Mouse (Mus musculus): ENCODE data around the gene Myo16. TPM values are rescaled to one million over a fixed set of nuclear protein-coding genes. Genes with fewer than 3 reads are reported as not detected.

Gene Myo16
- polyA plus RNA-seq, 1 experiment, result 0.12 TPM

- no peaks in the 10 kb centered on the region for H3K4me1 ChIP-seq (ENCODE audit: control insufficient read depth, insufficient read depth, low read length)
- H3K27ac ChIP-seq (ENCODE audit: insufficient read depth, low read length), result no peak overlapping the region
- H3K4me3 ChIP-seq (ENCODE audit: insufficient read depth, low read length), result no peak overlapping the region
- TF ChIP-seq POLR2A (IDR thresholded peaks at IDR 0.05; ENCODE audit: low read depth, low read length), result no peak
- TF ChIP-seq CTCF (IDR thresholded peaks at IDR 0.05; ENCODE audit: borderline replicate concordance, insufficient read depth, low read length), result no peak
These were observed 346.1 kb downstream of the Myo16 start for GRCm38 (mm10) chr8:10499846-10500245.

DNA sequence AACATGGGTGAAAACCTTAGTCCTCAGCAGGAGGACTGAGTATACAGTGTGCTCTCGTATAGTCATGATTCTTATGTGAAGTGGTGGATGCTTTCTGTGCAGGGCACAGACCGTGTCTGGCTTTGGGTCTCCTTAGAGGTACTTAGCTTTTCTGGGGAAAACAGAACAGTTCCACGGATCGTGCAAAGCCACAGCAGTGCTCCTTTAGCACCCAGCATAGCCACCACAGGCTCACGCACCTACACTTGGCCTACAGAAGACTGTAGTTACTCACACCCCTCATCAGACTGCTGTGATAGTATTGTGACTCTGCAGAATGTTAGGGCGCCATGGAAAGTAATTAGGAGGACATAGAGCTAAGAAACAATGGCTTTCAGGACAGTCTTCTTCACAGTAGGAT, 346.8 kb downstream of the Myo16 start:
- H3K4me1 ChIP-seq (ENCODE audit: control insufficient read depth, insufficient read depth, low read length), result no peaks in the 10 kb centered on the region
- TF ChIP-seq CTCF (IDR thresholded peaks at IDR 0.05; ENCODE audit: borderline replicate concordance, insufficient read depth, low read length), result no peak
- TF ChIP-seq POLR2A (IDR thresholded peaks at IDR 0.05; ENCODE audit: low read depth, low read length), result no peak

GRCm38 (mm10) chr8:10501750-10502149, 348.0 kb downstream of the Myo16 start:
- Histone ChIP-seq H3K4me3 (ENCODE audit: insufficient read depth, low read length) (no peak overlapping the region), H3K4me1 (ENCODE audit: control insufficient read depth, insufficient read depth, low read length) (no peaks in the 10 kb centered on the region), H3K27ac (ENCODE audit: insufficient read depth, low read length) (no peak overlapping the region)
- TF ChIP-seq POLR2A (IDR thresholded peaks at IDR 0.05; ENCODE audit: low read depth, low read length) (no peak), CTCF (IDR thresholded peaks at IDR 0.05; ENCODE audit: borderline replicate concordance, insufficient read depth, low read length) (no peak)

More for the DNA sequence above, 346.8 kb downstream of the Myo16 start:
- Histone ChIP-seq H3K27ac (ENCODE audit: insufficient read depth, low read length) (no peak overlapping the region), H3K4me3 (ENCODE audit: insufficient read depth, low read length) (no peak overlapping the region)

DNA sequence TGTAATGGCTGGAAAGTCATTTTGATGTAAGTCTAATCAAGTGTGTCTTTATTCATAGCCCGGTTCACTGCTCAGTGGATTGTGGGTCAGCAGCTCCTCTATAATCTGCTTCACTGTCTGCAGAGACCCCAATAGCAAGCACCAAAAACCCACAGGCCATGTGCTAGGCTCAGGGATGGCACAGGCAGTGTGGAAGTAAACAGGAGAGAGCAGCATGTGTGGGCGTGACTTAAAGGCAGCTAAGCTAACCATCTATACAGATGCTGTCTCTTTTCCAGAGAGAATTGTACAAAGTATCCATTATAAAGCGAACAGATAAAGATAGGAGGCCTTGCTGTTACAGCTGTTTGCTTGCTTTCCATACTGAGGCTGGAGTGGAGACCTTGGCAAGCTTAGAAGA, 358.4 kb downstream of the Myo16 start:
- Histone ChIP-seq H3K4me3 (ENCODE audit: insufficient read depth, low read length) (no peak overlapping the region), H3K4me1 (ENCODE audit: control insufficient read depth, insufficient read depth, low read length) (no peaks in the 10 kb centered on the region), H3K27ac (ENCODE audit: insufficient read depth, low read length) (no peak overlapping the region)
- no peak for TF ChIP-seq CTCF (IDR thresholded peaks at IDR 0.05; ENCODE audit: borderline replicate concordance, insufficient read depth, low read length)
- no peak for TF ChIP-seq POLR2A (IDR thresholded peaks at IDR 0.05; ENCODE audit: low read depth, low read length)

DNA sequence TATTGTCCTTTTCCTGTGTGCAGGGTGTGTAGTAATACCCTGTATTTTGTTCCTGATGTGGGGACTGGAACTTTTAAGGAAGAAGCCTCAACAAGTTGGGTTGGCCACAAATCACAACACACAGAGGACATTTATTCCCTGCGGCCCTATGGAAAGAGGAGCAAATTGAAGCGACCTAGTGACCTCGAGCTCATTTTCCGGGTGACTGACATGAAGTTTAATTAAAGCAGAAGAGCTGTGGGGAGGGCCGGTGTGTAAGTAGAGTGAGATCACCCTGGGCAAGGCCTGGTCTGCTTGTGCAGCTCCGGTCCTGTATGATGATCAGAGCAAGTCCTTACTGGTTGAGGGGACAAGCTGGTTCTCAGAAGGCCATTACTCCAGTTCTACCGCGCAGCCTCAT, 363.7 kb downstream of the Myo16 start:
- Histone ChIP-seq H3K4me1 (ENCODE audit: control insufficient read depth, insufficient read depth, low read length) (no peaks in the 10 kb centered on the region), H3K27ac (ENCODE audit: insufficient read depth, low read length) (no peak overlapping the region), H3K4me3 (ENCODE audit: insufficient read depth, low read length) (no peak overlapping the region)
- TF ChIP-seq CTCF (IDR thresholded peaks at IDR 0.05; ENCODE audit: borderline replicate concordance, insufficient read depth, low read length) (no peak), POLR2A (IDR thresholded peaks at IDR 0.05; ENCODE audit: low read depth, low read length) (no peak)

- no peaks in the 10 kb centered on the region for H3K4me1 ChIP-seq (ENCODE audit: control insufficient read depth, insufficient read depth, low read length)
- no peak overlapping the region for H3K4me3 ChIP-seq (ENCODE audit: insufficient read depth, low read length)
- no peak for TF ChIP-seq POLR2A (IDR thresholded peaks at IDR 0.05; ENCODE audit: low read depth, low read length)
- TF ChIP-seq CTCF (IDR thresholded peaks at IDR 0.05; ENCODE audit: borderline replicate concordance, insufficient read depth, low read length), result no peak
- H3K27ac ChIP-seq (ENCODE audit: insufficient read depth, low read length), result no peak overlapping the region
These were observed 365.6 kb downstream of the Myo16 start for GRCm38 (mm10) chr8:10519276-10519675.

GRCm38 (mm10) chr8:10521463-10521862, 367.8 kb downstream of the Myo16 start:
- H3K27ac ChIP-seq (ENCODE audit: insufficient read depth, low read length), result no peak overlapping the region
- H3K4me1 ChIP-seq (ENCODE audit: control insufficient read depth, insufficient read depth, low read length), result no peaks in the 10 kb centered on the region
- TF ChIP-seq POLR2A (IDR thresholded peaks at IDR 0.05; ENCODE audit: low read depth, low read length) (no peak), CTCF (IDR thresholded peaks at IDR 0.05; ENCODE audit: borderline replicate concordance, insufficient read depth, low read length) (no peak)
- no peak overlapping the region for H3K4me3 ChIP-seq (ENCODE audit: insufficient read depth, low read length)

DNA sequence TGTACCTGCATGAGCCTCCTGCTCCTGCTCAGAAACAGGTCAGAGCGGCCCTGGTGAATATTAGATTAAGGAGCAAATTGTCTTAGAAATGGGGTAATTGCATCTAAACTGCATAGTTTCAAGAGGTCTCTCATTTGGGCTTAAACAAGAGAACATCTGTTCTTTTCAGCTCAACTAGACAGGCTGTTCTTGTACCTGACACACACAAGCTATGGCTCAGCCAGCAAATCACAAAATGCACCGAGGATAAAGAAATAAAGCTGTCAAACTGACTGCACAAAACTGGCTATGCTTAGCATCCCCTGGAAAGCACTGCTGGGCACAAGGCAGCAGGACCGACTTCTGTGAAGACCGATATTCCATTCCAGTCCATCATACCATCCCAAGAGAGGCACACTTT, 372.0 kb downstream of the Myo16 start:
- no peak overlapping the region for H3K4me3 ChIP-seq (ENCODE audit: insufficient read depth, low read length)

GRCm38 (mm10) chr8:10526616-10527015, 372.9 kb downstream of the Myo16 start:
- Histone ChIP-seq H3K4me3 (ENCODE audit: insufficient read depth, low read length) (no peak overlapping the region), H3K4me1 (ENCODE audit: control insufficient read depth, insufficient read depth, low read length) (no peaks in the 10 kb centered on the region), H3K27ac (ENCODE audit: insufficient read depth, low read length) (no peak overlapping the region)
- TF ChIP-seq POLR2A (IDR thresholded peaks at IDR 0.05; ENCODE audit: low read depth, low read length) (no peak), CTCF (IDR thresholded peaks at IDR 0.05; ENCODE audit: borderline replicate concordance, insufficient read depth, low read length) (no peak)

More for the DNA sequence above, 372.0 kb downstream of the Myo16 start:
- Histone ChIP-seq H3K4me1 (ENCODE audit: control insufficient read depth, insufficient read depth, low read length) (no peaks in the 10 kb centered on the region), H3K27ac (ENCODE audit: insufficient read depth, low read length) (no peak overlapping the region)
- no peak for TF ChIP-seq CTCF (IDR thresholded peaks at IDR 0.05; ENCODE audit: borderline replicate concordance, insufficient read depth, low read length)
- no peak for TF ChIP-seq POLR2A (IDR thresholded peaks at IDR 0.05; ENCODE audit: low read depth, low read length)

DNA sequence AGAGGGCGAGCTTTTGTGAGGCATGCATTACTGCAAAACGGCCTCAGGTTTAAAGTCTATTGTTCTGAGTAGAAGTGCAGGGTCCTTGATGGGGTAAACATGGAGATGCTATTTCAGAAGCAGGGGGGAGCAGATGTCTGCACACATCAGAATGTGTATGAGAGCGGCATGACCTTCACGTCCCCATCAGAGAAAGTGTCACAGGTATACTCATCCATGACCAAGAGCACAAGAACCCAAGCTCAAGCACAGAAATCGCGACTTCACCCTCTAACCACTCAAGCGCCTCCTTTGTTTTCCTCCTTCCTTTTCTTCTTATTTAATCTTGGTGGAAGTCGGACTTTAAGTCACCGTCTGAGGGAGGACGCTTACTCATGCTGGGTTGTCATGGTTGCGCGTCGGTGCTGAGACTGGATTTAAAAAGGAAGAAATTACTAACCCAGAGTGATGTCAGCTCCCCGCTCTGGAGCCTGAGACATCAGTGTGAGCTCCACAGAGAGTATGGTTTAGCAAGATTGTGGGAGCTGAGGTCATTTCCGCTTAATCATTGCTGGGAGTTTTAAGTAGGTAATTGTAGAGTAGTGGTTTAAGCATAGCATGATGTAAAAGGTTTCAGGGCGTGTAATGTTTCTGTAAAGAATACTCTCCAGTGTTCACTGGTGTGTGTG, 381.0 kb downstream of the Myo16 start:
- Histone ChIP-seq H3K4me3 (ENCODE audit: insufficient read depth, low read length) (no peak overlapping the region), H3K4me1 (ENCODE audit: control insufficient read depth, insufficient read depth, low read length) (0 out of 2 replicates have a peak, but pooled peaks cover 5% of the 10 kb centered on the region), H3K27ac (ENCODE audit: insufficient read depth, low read length) (no peak overlapping the region)
- TF ChIP-seq POLR2A (IDR thresholded peaks at IDR 0.05; ENCODE audit: low read depth, low read length) (no peak), CTCF (IDR thresholded peaks at IDR 0.05; ENCODE audit: borderline replicate concordance, insufficient read depth, low read length) (no peak)
